Mouse (Mus musculus) embryonic fibroblast, embryonic 13.5 days (primary cell): ENCODE data around the gene Pbp2. TPM values are rescaled to one million over a fixed set of nuclear protein-coding genes. Genes with fewer than 3 reads are reported as not detected.
A peak's percentile ranks its signal among the peaks of the same experiment; 100 is the strongest.

Experiments used
- H3K27ac ChIP-seq: 2 replicates; pipeline ENCODE4 v1.5.1; 2012; ENCODE audit warnings: low read length, control low read depth, inconsistent platforms; ENCODE audit not compliant: insufficient read depth
- H3K4me1 ChIP-seq: 2 replicates; pipeline ENCODE4 v1.6.1; 2011; ENCODE audit warnings: low read length; ENCODE audit not compliant: control insufficient read depth, insufficient read depth
- H3K4me3 ChIP-seq: 2 replicates; pipeline ENCODE4 v1.5.1; 2011; ENCODE audit warnings: mild to moderate bottlenecking, control low read depth, low read length; ENCODE audit not compliant: insufficient read depth
- CTCF ChIP-seq: IDR thresholded peaks from 2 replicates; pipeline ENCODE4 v1.5.1; 2011; ENCODE audit warnings: mild to moderate bottlenecking, control low read depth, low read length, moderate library complexity, borderline replicate concordance; ENCODE audit not compliant: insufficient read depth
- POLR2A ChIP-seq: IDR thresholded peaks from 2 replicates; pipeline ENCODE4 v1.6.1; 2011; ENCODE audit warnings: low read depth, mild to moderate bottlenecking, control low read depth, low read length, moderate library complexity
- polyA plus RNA-seq: library from polyadenylated mRNA; stranded (reverse); fragments of >200 nt; gene quantifications from 2 replicates; pipeline ENCODE4 v1.2.4, GENCODE M21; 2011; ENCODE audit warnings: low read depth; ENCODE audit not compliant: missing spikeins, insufficient read length

Gene Pbp2
- polyA plus RNA-seq, 1 experiment, result 1.1 TPM

- peak overlapping the region; percentile 90 for H3K27ac ChIP-seq
- peaks cover 22% of the 10 kb centered on the region for H3K4me1 ChIP-seq
- TF ChIP-seq CTCF (no peak), POLR2A (no peak)
- no peak overlapping the region for H3K4me3 ChIP-seq
Observed at GRCm38 (mm10) chr6:135331916-135332315, 21.7 kb upstream of the Pbp2 start.

- H3K4me3 ChIP-seq, result no peak overlapping the region
- TF ChIP-seq CTCF (no peak), POLR2A (no peak)
- H3K4me1 ChIP-seq, result peaks cover 7% of the 10 kb centered on the region; the same call in 1 of the 2 replicates
- H3K27ac ChIP-seq, result no peak overlapping the region
Observed at GRCm38 (mm10) chr6:135326847-135327246, 16.6 kb upstream of the Pbp2 start.

- H3K27ac ChIP-seq, result no peak overlapping the region
- TF ChIP-seq POLR2A, result no peak
- no peak for TF ChIP-seq CTCF
- H3K4me3 ChIP-seq, result no peak overlapping the region
- peaks cover 10% of the 10 kb centered on the region; the same call in 1 of the 2 replicates for H3K4me1 ChIP-seq
Observed at GRCm38 (mm10) chr6:135324686-135325300, 14.6 kb upstream of the Pbp2 start.

GRCm38 (mm10) chr6:135324111-135324510, 13.9 kb upstream of the Pbp2 start:
- no peak for TF ChIP-seq CTCF
- no peak overlapping the region for H3K27ac ChIP-seq
- no peak overlapping the region for H3K4me3 ChIP-seq
- peaks cover 12% of the 10 kb centered on the region; the same call in 1 of the 2 replicates for H3K4me1 ChIP-seq

GRCm38 (mm10) chr6:135323311-135323982, 13.2 kb upstream of the Pbp2 start:
- Histone ChIP-seq H3K27ac (no peak overlapping the region), H3K4me3 (no peak overlapping the region), H3K4me1 (peaks cover 17% of the 10 kb centered on the region; the same call in 1 of the 2 replicates)
- TF ChIP-seq POLR2A, result no peak
- no peak for TF ChIP-seq CTCF

- Histone ChIP-seq H3K4me1 (peaks cover 17% of the 10 kb centered on the region; the same call in 1 of the 2 replicates), H3K4me3 (no peak overlapping the region), H3K27ac (no peak overlapping the region)
- TF ChIP-seq CTCF (no peak), POLR2A (no peak)
Observed at GRCm38 (mm10) chr6:135322749-135323148, 12.5 kb upstream of the Pbp2 start.

GRCm38 (mm10) chr6:135319431-135319933, 9.3 kb upstream of the Pbp2 start:
- H3K4me1 ChIP-seq, result peaks cover 22% of the 10 kb centered on the region
- H3K4me3 ChIP-seq, result no peak overlapping the region
- peak overlapping the region; percentile 68; the same call in 1 of the 2 replicates for H3K27ac ChIP-seq
- no peak for TF ChIP-seq POLR2A
- no peak for TF ChIP-seq CTCF

GRCm38 (mm10) chr6:135316141-135316540, 5.9 kb upstream of the Pbp2 start:
- TF ChIP-seq POLR2A, result no peak
- no peak for TF ChIP-seq CTCF
- no peak overlapping the region for H3K4me3 ChIP-seq
- H3K27ac ChIP-seq, result peak overlapping the region; percentile 97

GRCm38 (mm10) chr6:135313981-135314380, 3.8 kb upstream of the Pbp2 start:
- peaks cover 10% of the 10 kb centered on the region for H3K4me1 ChIP-seq
- H3K4me3 ChIP-seq, result no peak overlapping the region
- no peak overlapping the region for H3K27ac ChIP-seq
- TF ChIP-seq CTCF (no peak), POLR2A (no peak)

More at GRCm38 (mm10) chr6:135316141-135316540, 5.9 kb upstream of the Pbp2 start:
- H3K4me1 ChIP-seq, result peaks cover 13% of the 10 kb centered on the region

GRCm38 (mm10) chr6:135312038-135312437, 1.8 kb upstream of the Pbp2 start:
- TF ChIP-seq CTCF (no peak), POLR2A (no peak)
- Histone ChIP-seq H3K4me1 (peaks cover 6% of the 10 kb centered on the region), H3K27ac (no peak overlapping the region), H3K4me3 (no peak overlapping the region)
